Mouse (Mus musculus): Measurements from ENCODE around the gene Gm43738.

GRCm38 (mm10) chr3:89145566-89145965 is 44.7 kb upstream of the Gm43738 start:
- TF ChIP-seq CTCF (conservative IDR thresholded peaks at IDR 0.05; ENCODE audit: insufficient read depth, insufficient read length, low read depth, low read length) (no peak), POLR2A (IDR thresholded peaks at IDR 0.05; ENCODE audit: low read depth, low read length) (no peak)

Measured in kidney, adult 2 months (tissue).